Mouse (Mus musculus) T-helper 1 cell (primary cell): ENCODE results near the gene Orai3.

Source experiments
- in situ Hi-C: fragments of 300-600 bp; cut with MboI, MseI; formaldehyde crosslinking; loops from one replicate; pipeline ENCODE4 v1.15.1; 2025; ENCODE audit warnings: high pct_unique_total_duplicates

Gene Orai3

GRCm38 (mm10) chr7:127763642-127764041, 6.0 kb upstream of the Orai3 start:
- in situ Hi-C loops: no loop called here

- in situ Hi-C loops: no loop called here
These were observed 3.9 kb upstream of the Orai3 start for GRCm38 (mm10) chr7:127765756-127766155.

- in situ Hi-C loops: no loop called here
These were observed 2.6 kb upstream of the Orai3 start for GRCm38 (mm10) chr7:127766851-127767609.

GRCm38 (mm10) chr7:127767671-127768345, 1.8 kb upstream of the Orai3 start:
- in situ Hi-C loops: no loop called here

GRCm38 (mm10) chr7:127768346-127768996, 1.1 kb upstream of the Orai3 start:
- in situ Hi-C loops: no loop called here

- in situ Hi-C loops: no loop called here
These were observed 520 bp upstream of the Orai3 start for GRCm38 (mm10) chr7:127768997-127769593.

GRCm38 (mm10) chr7:127770039-127770905, 657 bp downstream of the Orai3 start:
- in situ Hi-C loops: no loop called here

GRCm38 (mm10) chr7:127771262-127771661, 1.6 kb downstream of the Orai3 start:
- in situ Hi-C loops: no loop called here

GRCm38 (mm10) chr7:127772080-127772479, 2.5 kb downstream of the Orai3 start:
- in situ Hi-C loops: no loop called here

GRCm38 (mm10) chr7:127772557-127772956, 2.9 kb downstream of the Orai3 start:
- in situ Hi-C loops: no loop called here

GRCm38 (mm10) chr7:127773664-127774384, 4.2 kb downstream of the Orai3 start:
- in situ Hi-C loops: no loop called here

GRCm38 (mm10) chr7:127775837-127776236, 6.2 kb downstream of the Orai3 start:
- in situ Hi-C loops: loop anchor here (5.0 kb wide), 1 partner anchor 66 kb away; no protein-coding TSS in a partner anchor

GRCm38 (mm10) chr7:127776426-127776825, 6.8 kb downstream of the Orai3 start, which contains the start of gene Setd1a:
TSS of gene Setd1a (plus strand) at chr7:127776670.
- in situ Hi-C loops: loop anchor here (5.0 kb wide), 1 partner anchor 66 kb away; no protein-coding TSS in a partner anchor

GRCm38 (mm10) chr7:127776878-127777473, 7.4 kb downstream of the Orai3 start:
- in situ Hi-C loops: loop anchor here (5.0 kb wide), 1 partner anchor 65 kb away; no protein-coding TSS in a partner anchor

- in situ Hi-C loops: loop anchor here (5.0 kb wide), 1 partner anchor 65 kb away; no protein-coding TSS in a partner anchor
These were observed 8.1 kb downstream of the Orai3 start for GRCm38 (mm10) chr7:127777474-127778266.

- in situ Hi-C loops: loop anchor here (5.0 kb wide), 1 partner anchor 64 kb away; no protein-coding TSS in a partner anchor
These were observed 8.7 kb downstream of the Orai3 start for GRCm38 (mm10) chr7:127778350-127778749.

- in situ Hi-C loops: no loop called here
These were observed 15.7 kb downstream of the Orai3 start, which contains the start of gene Gm49388 for GRCm38 (mm10) chr7:127785308-127785707. TSS of gene Gm49388 (plus strand) at chr7:127785608.

GRCm38 (mm10) chr7:127797076-127797845, 27.6 kb downstream of the Orai3 start:
- in situ Hi-C loops: no loop called here
